Comparison of ENCODE assay signal across 8 mouse cellular contexts in the genomic region with DNA sequence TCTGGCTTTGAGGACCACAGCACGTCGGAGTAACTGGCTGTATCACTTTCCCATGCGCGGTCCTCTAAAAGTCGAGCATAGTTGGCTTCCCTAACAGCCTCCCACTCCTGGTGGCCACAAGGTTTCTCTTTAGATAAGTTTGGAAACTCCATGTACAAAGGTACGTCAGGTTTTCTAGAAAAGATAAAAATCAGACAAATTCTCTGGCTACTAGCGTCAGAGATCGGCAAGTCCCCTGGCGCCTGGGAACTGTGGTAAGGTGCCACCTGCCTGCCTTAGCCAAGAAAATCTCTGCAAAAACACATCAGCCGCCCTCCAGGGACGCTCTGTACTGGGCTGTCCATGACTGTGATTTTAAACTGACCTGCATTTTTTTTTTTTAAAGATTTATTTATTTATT. TPM values are rescaled to one million over a fixed set of nuclear protein-coding genes. Genes with fewer than 3 reads are reported as not detected.
DNase-seq lines count a peak whose midpoint lies in the region; ATAC-seq and TF ChIP-seq lines count a peak whose summit lies in the region.

No protein-coding gene starts in this region.

- peak overlapping the region; percentile 76 for H3K4me2 ChIP-seq in liver, embryonic 11.5 days
- peak overlapping the region; percentile 88 for H3K4me2 ChIP-seq in intestine, postnatal 0 days (replicated peaks; ENCODE audit: low read depth)
- H3K4me2 ChIP-seq in neural tube, embryonic 15.5 days: peak overlapping the region; percentile 72

- no peak for ATAC-seq in liver, embryonic 11.5 days (replicated peaks; ENCODE audit: low FRiP score)
- ATAC-seq in intestine, postnatal 0 days: peak; percentile 32; the same call in 1 of the 2 replicates
- ATAC-seq in neural tube, embryonic 15.5 days (ENCODE audit: low FRiP score): no peak

- H3K27ac ChIP-seq in liver, embryonic 11.5 days (ENCODE audit: low read depth, low read length): no peak overlapping the region
- H3K27ac ChIP-seq in forebrain, embryonic 10.5 days: no peak overlapping the region
- no peak overlapping the region for H3K27ac ChIP-seq in intestine, postnatal 0 days (ENCODE audit: low read depth, low read length)
- H3K27ac ChIP-seq in neural tube, embryonic 15.5 days (replicated peaks): no peak overlapping the region

- H3K4me1 ChIP-seq in liver, embryonic 11.5 days (replicated peaks; ENCODE audit: control insufficient read depth, insufficient read depth, low read length): peaks cover 4% of the 10 kb centered on the region; the same call in 1 of the 2 replicates
- peaks cover 15% of the 10 kb centered on the region for H3K4me1 ChIP-seq in forebrain, embryonic 10.5 days
- H3K4me1 ChIP-seq in intestine, postnatal 0 days (replicated peaks; ENCODE audit: control insufficient read depth, insufficient read depth, low read length): 0 out of 2 replicates have a peak, but pooled peaks cover 2% of the 10 kb centered on the region
- H3K4me1 ChIP-seq in neural tube, embryonic 15.5 days: peaks cover 15% of the 10 kb centered on the region

- no peaks in the 10 kb centered on the region for H3K9me3 ChIP-seq in liver, embryonic 11.5 days (ENCODE audit: control insufficient read depth, low read length)
- no peaks in the 10 kb centered on the region for H3K9me3 ChIP-seq in forebrain, embryonic 10.5 days
- H3K9me3 ChIP-seq in intestine, postnatal 0 days (ENCODE audit: control insufficient read depth): no peaks in the 10 kb centered on the region
- H3K9me3 ChIP-seq in neural tube, embryonic 15.5 days (replicated peaks): no peaks in the 10 kb centered on the region

- WGBS in liver, embryonic 11.5 days: 40% methylated on average over 11 of the region's 11 CpGs
- 47% methylated on average over 11 of the region's 11 CpGs for WGBS in forebrain, embryonic 10.5 days
- 58% methylated on average over 11 of the region's 11 CpGs for WGBS in intestine, postnatal 0 days
- 49% methylated on average over 11 of the region's 11 CpGs for WGBS in neural tube, embryonic 15.5 days

- DNase-seq in liver, embryonic 11.5 days (ENCODE audit: low spot score): no peak
- DNase-seq in liver: no peak
- DNase-seq in forebrain, embryonic 10.5 days (ENCODE audit: extremely low spot score, low spot score): peak; percentile 16
- no peak for DNase-seq in right cerebral cortex, postnatal 4 days
- no peak for DNase-seq in T-cell, adult 2 months (ENCODE audit: low spot score)
- DNase-seq in spleen, postnatal 4 days (ENCODE audit: low spot score in 2 of 2): no peak

- H3K9ac ChIP-seq in liver, embryonic 11.5 days (ENCODE audit: low read depth, low read length): no peak overlapping the region
- 0 out of 2 replicates have a peak overlapping the region, but pooled peaks have one; percentile 28 for H3K9ac ChIP-seq in intestine, postnatal 0 days (ENCODE audit: low read depth, low read length)
- H3K9ac ChIP-seq in neural tube, embryonic 15.5 days (replicated peaks): no peak overlapping the region

- H3K4me3 ChIP-seq in liver, embryonic 11.5 days (ENCODE audit: low read depth, low read length): no peak overlapping the region
- peak overlapping the region; percentile 55 for H3K4me3 ChIP-seq in forebrain, embryonic 10.5 days
- H3K4me3 ChIP-seq in intestine, postnatal 0 days (ENCODE audit: low read depth, low read length): peak overlapping the region; percentile 50
- H3K4me3 ChIP-seq in neural tube, embryonic 15.5 days (replicated peaks): peak overlapping the region; percentile 43

- TF ChIP-seq CTCF in intestine, postnatal 0 days (IDR thresholded peaks at IDR 0.05; ENCODE audit: low read depth): no peak

- H3K36me3 ChIP-seq in liver, embryonic 11.5 days (ENCODE audit: control insufficient read depth, insufficient read depth, low read length): no peaks in the 10 kb centered on the region
- no peaks in the 10 kb centered on the region for H3K36me3 ChIP-seq in forebrain, embryonic 10.5 days (replicated peaks)
- H3K36me3 ChIP-seq in intestine, postnatal 0 days (ENCODE audit: control insufficient read depth, insufficient read depth): no peaks in the 10 kb centered on the region
- no peaks in the 10 kb centered on the region for H3K36me3 ChIP-seq in neural tube, embryonic 15.5 days

- peaks cover 31% of the 10 kb centered on the region for H3K27me3 ChIP-seq in liver, embryonic 11.5 days (replicated peaks; ENCODE audit: control insufficient read depth, insufficient read depth, low read length)
- peaks cover 44% of the 10 kb centered on the region for H3K27me3 ChIP-seq in forebrain, embryonic 10.5 days (ENCODE audit: poor library complexity, severe bottlenecking)
- H3K27me3 ChIP-seq in intestine, postnatal 0 days (replicated peaks; ENCODE audit: control insufficient read depth, insufficient read depth, low read length): 0 out of 2 replicates have a peak, but pooled peaks cover 4% of the 10 kb centered on the region
- peaks cover 25% of the 10 kb centered on the region for H3K27me3 ChIP-seq in neural tube, embryonic 15.5 days (replicated peaks)

RNA-seq across cellular contexts. Expression of a gene that starts 0.5 kb away (rescaled TPM):
- polyA plus RNA-seq in liver, embryonic 11.5 days (2014; fragmentation: Nextera tagmentation; extraction: Ambion mirVana): 0.23 and 0.25 TPM in 2 replicates
- polyA plus RNA-seq in forebrain, embryonic 10.5 days (2016; fragmentation: Nextera tagmentation; extraction: Ambion mirVana): not detected in 2 replicates
- polyA plus RNA-seq in intestine, postnatal 0 days (2015; fragmentation: Nextera tagmentation; extraction: Ambion mirVana): 29.2 and 29.3 TPM in 2 replicates
- polyA plus RNA-seq in neural tube, embryonic 15.5 days (2015; fragmentation: Nextera tagmentation; extraction: Ambion mirVana): 0.47 and 8.4 TPM in 2 replicates
